Mouse (Mus musculus): ENCODE results near the gene Dnah17. TPM values are rescaled to one million over a fixed set of nuclear protein-coding genes. Genes with fewer than 3 reads are reported as not detected.

The Dnah17 gene
- polyA plus RNA-seq, 1 experiment from 2014 or later, result 0.23 TPM

GRCm38 (mm10) chr11:117986126-117987031 is 144.1 kb downstream of the Dnah17 start, which contains the start of gene Pgs1:
Gene Pgs1 (plus strand): TSS chr11:117986292.
- no peaks in the 10 kb centered on the region for H3K9me3 ChIP-seq (ENCODE audit: control insufficient read depth, low read length)
- H3K27ac ChIP-seq (ENCODE audit: low read depth, low read length), result peak within 1 kb of the TSS; percentile 52
- 7% methylated on average over 49 of the region's 51 CpGs for WGBS
- peak within 1 kb of the TSS; percentile 81 for H3K9ac ChIP-seq (ENCODE audit: low read depth, low read length)
- H3K27me3 ChIP-seq (ENCODE audit: control insufficient read depth, insufficient read depth, low read length), result no peaks in the 10 kb centered on the region
- peaks cover 23% of the 10 kb centered on the region for H3K4me1 ChIP-seq (ENCODE audit: control insufficient read depth, insufficient read depth, low read length)
- no peaks in the 10 kb centered on the region for H3K36me3 ChIP-seq (ENCODE audit: control insufficient read depth, insufficient read depth, low read length)
- H3K4me2 ChIP-seq (replicated peaks; ENCODE audit: low read depth, low read length), result peak within 1 kb of the TSS; percentile 86
- ATAC-seq (ENCODE audit: low FRiP score, low TSS enrichment), result peak; percentile 82
- H3K4me3 ChIP-seq (ENCODE audit: low read length), result peak within 1 kb of the TSS; percentile 94

GRCm38 (mm10) chr11:117983770-117984169 is 146.7 kb downstream of the Dnah17 start:
- Histone ChIP-seq H3K4me1 (ENCODE audit: control insufficient read depth, insufficient read depth, low read length) (peaks cover 18% of the 10 kb centered on the region), H3K4me3 (ENCODE audit: low read length) (no peak overlapping the region), H3K27ac (ENCODE audit: low read depth, low read length) (no peak overlapping the region), H3K9ac (ENCODE audit: low read depth, low read length) (no peak overlapping the region), H3K4me2 (replicated peaks; ENCODE audit: low read depth, low read length) (no peak overlapping the region), H3K9me3 (ENCODE audit: control insufficient read depth, low read length) (no peaks in the 10 kb centered on the region), H3K36me3 (ENCODE audit: control insufficient read depth, insufficient read depth, low read length) (no peaks in the 10 kb centered on the region), H3K27me3 (ENCODE audit: control insufficient read depth, insufficient read depth, low read length) (no peaks in the 10 kb centered on the region)
- 72% methylated on average over 7 of the region's 7 CpGs for WGBS
- ATAC-seq (ENCODE audit: low FRiP score, low TSS enrichment), result no peak

GRCm38 (mm10) chr11:117982426-117982825 is 148.0 kb downstream of the Dnah17 start:
- Histone ChIP-seq H3K27me3 (ENCODE audit: control insufficient read depth, insufficient read depth, low read length) (no peaks in the 10 kb centered on the region), H3K36me3 (ENCODE audit: control insufficient read depth, insufficient read depth, low read length) (no peaks in the 10 kb centered on the region), H3K27ac (ENCODE audit: low read depth, low read length) (no peak overlapping the region), H3K4me3 (ENCODE audit: low read length) (no peak overlapping the region), H3K4me2 (replicated peaks; ENCODE audit: low read depth, low read length) (no peak overlapping the region), H3K9ac (ENCODE audit: low read depth, low read length) (no peak overlapping the region), H3K4me1 (ENCODE audit: control insufficient read depth, insufficient read depth, low read length) (peaks cover 7% of the 10 kb centered on the region), H3K9me3 (ENCODE audit: control insufficient read depth, low read length) (no peaks in the 10 kb centered on the region)
- 74% methylated on average over 5 of the region's 5 CpGs for WGBS
- no peak for ATAC-seq (ENCODE audit: low FRiP score, low TSS enrichment)

- no peaks in the 10 kb centered on the region for H3K36me3 ChIP-seq (ENCODE audit: control insufficient read depth, insufficient read depth, low read length)
- H3K27ac ChIP-seq (ENCODE audit: low read depth, low read length), result no peak overlapping the region
- ATAC-seq (ENCODE audit: low FRiP score, low TSS enrichment), result no peak
- no peak overlapping the region for H3K4me3 ChIP-seq (ENCODE audit: low read length)
- no peak overlapping the region for H3K4me2 ChIP-seq (replicated peaks; ENCODE audit: low read depth, low read length)
- no peaks in the 10 kb centered on the region for H3K9me3 ChIP-seq (ENCODE audit: control insufficient read depth, low read length)
- peaks cover 24% of the 10 kb centered on the region for H3K4me1 ChIP-seq (ENCODE audit: control insufficient read depth, insufficient read depth, low read length)
- 83% methylated on average over 7 of the region's 7 CpGs for WGBS
- H3K9ac ChIP-seq (ENCODE audit: low read depth, low read length), result no peak overlapping the region
- H3K27me3 ChIP-seq (ENCODE audit: control insufficient read depth, insufficient read depth, low read length), result no peaks in the 10 kb centered on the region
These were observed 151.0 kb downstream of the Dnah17 start for GRCm38 (mm10) chr11:117979388-117979787.

GRCm38 (mm10) chr11:117977694-117978360 is 152.6 kb downstream of the Dnah17 start:
- H3K27ac ChIP-seq (ENCODE audit: low read depth, low read length), result no peak overlapping the region
- H3K36me3 ChIP-seq (ENCODE audit: control insufficient read depth, insufficient read depth, low read length), result no peaks in the 10 kb centered on the region
- no peak overlapping the region for H3K9ac ChIP-seq (ENCODE audit: low read depth, low read length)
- H3K4me3 ChIP-seq (ENCODE audit: low read length), result no peak overlapping the region
- no peak for ATAC-seq (ENCODE audit: low FRiP score, low TSS enrichment)
- 71% methylated on average over 4 of the region's 5 CpGs for WGBS
- H3K27me3 ChIP-seq (ENCODE audit: control insufficient read depth, insufficient read depth, low read length), result no peaks in the 10 kb centered on the region
- no peak overlapping the region for H3K4me2 ChIP-seq (replicated peaks; ENCODE audit: low read depth, low read length)
- H3K4me1 ChIP-seq (ENCODE audit: control insufficient read depth, insufficient read depth, low read length), result peaks cover 32% of the 10 kb centered on the region
- no peaks in the 10 kb centered on the region for H3K9me3 ChIP-seq (ENCODE audit: control insufficient read depth, low read length)

GRCm38 (mm10) chr11:117976081-117976582 is 154.3 kb downstream of the Dnah17 start:
- peak; percentile 69 for ATAC-seq (ENCODE audit: low FRiP score, low TSS enrichment)

GRCm38 (mm10) chr11:117975211-117975967 is 155.0 kb downstream of the Dnah17 start:
- Histone ChIP-seq H3K27ac (ENCODE audit: low read depth, low read length) (peak overlapping the region; percentile 89), H3K4me1 (ENCODE audit: control insufficient read depth, insufficient read depth, low read length) (peaks cover 32% of the 10 kb centered on the region), H3K4me3 (ENCODE audit: low read length) (no peak overlapping the region), H3K27me3 (ENCODE audit: control insufficient read depth, insufficient read depth, low read length) (no peaks in the 10 kb centered on the region), H3K36me3 (ENCODE audit: control insufficient read depth, insufficient read depth, low read length) (no peaks in the 10 kb centered on the region), H3K9ac (ENCODE audit: low read depth, low read length) (no peak overlapping the region; the same call in 1 of the 2 replicates), H3K4me2 (replicated peaks; ENCODE audit: low read depth, low read length) (no peak overlapping the region), H3K9me3 (ENCODE audit: control insufficient read depth, low read length) (no peaks in the 10 kb centered on the region)
- peak; percentile 45 for ATAC-seq (ENCODE audit: low FRiP score, low TSS enrichment)
- WGBS, result 3% methylated on average over 18 of the region's 18 CpGs

More at GRCm38 (mm10) chr11:117976081-117976582, 154.3 kb downstream of the Dnah17 start:
- H3K27me3 ChIP-seq (ENCODE audit: control insufficient read depth, insufficient read depth, low read length), result no peaks in the 10 kb centered on the region
- H3K9ac ChIP-seq (ENCODE audit: low read depth, low read length), result no peak overlapping the region
- no peaks in the 10 kb centered on the region for H3K9me3 ChIP-seq (ENCODE audit: control insufficient read depth, low read length)
- peaks cover 32% of the 10 kb centered on the region for H3K4me1 ChIP-seq (ENCODE audit: control insufficient read depth, insufficient read depth, low read length)
- H3K27ac ChIP-seq (ENCODE audit: low read depth, low read length), result peak overlapping the region; percentile 89
- no peaks in the 10 kb centered on the region for H3K36me3 ChIP-seq (ENCODE audit: control insufficient read depth, insufficient read depth, low read length)
- no peak overlapping the region for H3K4me2 ChIP-seq (replicated peaks; ENCODE audit: low read depth, low read length)
- no peak overlapping the region for H3K4me3 ChIP-seq (ENCODE audit: low read length)
- WGBS, result 3% methylated on average over 8 of the region's 8 CpGs

- H3K27me3 ChIP-seq (ENCODE audit: control insufficient read depth, insufficient read depth, low read length), result no peaks in the 10 kb centered on the region
- peak overlapping the region; percentile 89; the same call in 1 of the 2 replicates for H3K27ac ChIP-seq (ENCODE audit: low read depth, low read length)
- peaks cover 34% of the 10 kb centered on the region for H3K4me1 ChIP-seq (ENCODE audit: control insufficient read depth, insufficient read depth, low read length)
These were observed 155.9 kb downstream of the Dnah17 start for GRCm38 (mm10) chr11:117974327-117975125.

More at GRCm38 (mm10) chr11:117974327-117975125, 155.9 kb downstream of the Dnah17 start:
- Histone ChIP-seq H3K9me3 (ENCODE audit: control insufficient read depth, low read length) (no peaks in the 10 kb centered on the region), H3K4me3 (ENCODE audit: low read length) (no peak overlapping the region), H3K36me3 (ENCODE audit: control insufficient read depth, insufficient read depth, low read length) (no peaks in the 10 kb centered on the region), H3K4me2 (replicated peaks; ENCODE audit: low read depth, low read length) (no peak overlapping the region), H3K9ac (ENCODE audit: low read depth, low read length) (no peak overlapping the region)
- ATAC-seq (ENCODE audit: low FRiP score, low TSS enrichment), result no peak
- WGBS, result 43% methylated on average over 14 of the region's 14 CpGs

Data from kidney, embryonic 14.5 days (tissue).